Mouse (Mus musculus): ENCODE results near the gene Il1r1.

DNA sequence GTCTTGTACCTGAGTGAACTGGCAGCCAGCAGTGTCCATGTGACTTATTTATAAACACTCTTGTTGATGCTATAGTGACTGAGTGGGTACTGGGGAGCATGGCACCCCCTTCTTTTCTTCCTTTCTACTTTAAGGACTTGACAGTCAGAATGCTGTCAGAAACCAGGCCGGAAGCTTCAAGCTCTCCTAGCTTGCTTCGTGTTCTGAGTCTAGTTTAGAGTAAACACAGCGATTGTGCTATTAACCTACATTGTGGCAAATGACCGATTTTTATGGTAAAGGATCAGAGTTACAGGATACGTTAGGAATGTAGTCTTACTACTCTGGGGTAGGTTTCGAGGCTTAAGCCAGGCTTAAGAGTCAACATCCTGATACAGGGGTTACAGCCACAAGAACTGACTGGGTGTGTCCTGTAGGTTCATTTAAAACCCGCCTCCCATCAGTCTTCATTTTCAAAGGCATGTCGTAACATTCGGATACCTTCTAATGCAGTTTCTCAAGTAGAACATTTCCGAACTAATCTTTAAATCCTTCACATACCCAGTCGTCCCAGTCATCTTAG, 54.4 kb downstream of the Il1r1 start:
- TF ChIP-seq POLR2A (IDR thresholded peaks at IDR 0.05; ENCODE audit: control insufficient read depth, low read depth, low read length) (no peak), CTCF (IDR thresholded peaks at IDR 0.05; ENCODE audit: control insufficient read depth, insufficient read depth, insufficient replicate concordance, low read depth, low read length) (no peak)
